Mouse (Mus musculus) left cerebral cortex, adult 11 months (tissue): ENCODE measurements at regions not wholly inside any gene's neighbourhood (a gene's known extent, or its start where the extent isn't known, plus 50 kb on each side); places are given as distances from the start of the nearest gene placed in this dataset.

ENCODE experiments used
- DNase-seq: peaks from one replicate; pipeline ENCODE4 v3.0.0; 2022; ENCODE audit warnings: low spot score

- DNase-seq: peak; percentile 46
These were observed 224.6 kb downstream of the Lnpk start for GRCm38 (mm10) chr2:74354591-74354990.

DNA sequence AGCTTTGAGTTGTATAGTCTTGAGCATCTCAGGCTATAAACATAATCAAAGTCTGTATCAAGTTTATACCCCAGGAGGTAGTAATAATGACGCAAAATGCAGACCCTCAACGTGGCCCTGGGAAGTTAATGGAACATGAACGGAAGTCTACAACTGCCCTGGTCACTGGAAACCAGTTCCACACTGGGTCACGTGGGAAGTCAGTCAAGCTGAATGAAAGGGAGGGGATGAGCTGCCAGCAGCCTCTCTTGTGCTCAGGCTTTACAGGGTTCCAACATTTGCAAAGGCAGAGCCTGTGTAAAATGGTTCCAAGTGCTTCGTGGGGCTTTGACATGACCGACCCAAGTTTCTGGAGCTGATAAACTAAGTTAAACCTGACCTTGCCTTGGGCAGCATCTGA, 229.4 kb downstream of the Lnpk start:
- DNase-seq: no peak

- DNase-seq: no peak
These were observed 272.9 kb downstream of the Lnpk start for GRCm38 (mm10) chr2:74306301-74306700.

DNA sequence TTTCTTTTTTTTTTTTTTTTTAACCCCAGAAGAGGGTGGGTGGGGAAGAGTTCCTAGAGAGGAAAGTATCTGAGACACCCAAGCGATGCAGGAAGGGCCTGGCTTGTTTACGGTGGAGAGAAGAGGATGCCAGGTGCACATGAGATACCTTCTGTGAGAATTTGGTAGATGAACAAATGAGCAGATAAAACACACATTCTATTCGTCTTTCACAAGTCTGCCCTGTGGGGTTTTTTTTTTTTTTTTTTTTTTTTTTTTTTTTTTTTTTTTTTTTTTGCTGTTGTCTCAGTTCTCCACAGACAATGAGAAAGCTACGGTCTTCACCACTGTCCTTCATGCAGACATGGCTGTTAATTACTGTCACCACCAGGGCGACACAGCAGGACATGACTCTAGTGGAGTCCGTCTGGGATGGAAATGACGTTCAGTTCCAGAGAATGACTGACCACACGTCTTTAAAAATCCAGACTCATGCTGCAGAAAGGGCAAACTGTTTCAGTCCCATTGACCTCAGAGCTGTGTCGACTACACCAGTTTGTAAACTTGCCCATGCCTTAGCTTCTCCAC, 278.3 kb downstream of the Lnpk start:
- no peak for DNase-seq

GRCm38 (mm10) chr2:74300366-74300791, 278.9 kb downstream of the Lnpk start:
- peak; percentile 24 for DNase-seq

- DNase-seq: no peak
These were observed 286.6 kb downstream of the Lnpk start for GRCm38 (mm10) chr2:74292641-74293040.

DNA sequence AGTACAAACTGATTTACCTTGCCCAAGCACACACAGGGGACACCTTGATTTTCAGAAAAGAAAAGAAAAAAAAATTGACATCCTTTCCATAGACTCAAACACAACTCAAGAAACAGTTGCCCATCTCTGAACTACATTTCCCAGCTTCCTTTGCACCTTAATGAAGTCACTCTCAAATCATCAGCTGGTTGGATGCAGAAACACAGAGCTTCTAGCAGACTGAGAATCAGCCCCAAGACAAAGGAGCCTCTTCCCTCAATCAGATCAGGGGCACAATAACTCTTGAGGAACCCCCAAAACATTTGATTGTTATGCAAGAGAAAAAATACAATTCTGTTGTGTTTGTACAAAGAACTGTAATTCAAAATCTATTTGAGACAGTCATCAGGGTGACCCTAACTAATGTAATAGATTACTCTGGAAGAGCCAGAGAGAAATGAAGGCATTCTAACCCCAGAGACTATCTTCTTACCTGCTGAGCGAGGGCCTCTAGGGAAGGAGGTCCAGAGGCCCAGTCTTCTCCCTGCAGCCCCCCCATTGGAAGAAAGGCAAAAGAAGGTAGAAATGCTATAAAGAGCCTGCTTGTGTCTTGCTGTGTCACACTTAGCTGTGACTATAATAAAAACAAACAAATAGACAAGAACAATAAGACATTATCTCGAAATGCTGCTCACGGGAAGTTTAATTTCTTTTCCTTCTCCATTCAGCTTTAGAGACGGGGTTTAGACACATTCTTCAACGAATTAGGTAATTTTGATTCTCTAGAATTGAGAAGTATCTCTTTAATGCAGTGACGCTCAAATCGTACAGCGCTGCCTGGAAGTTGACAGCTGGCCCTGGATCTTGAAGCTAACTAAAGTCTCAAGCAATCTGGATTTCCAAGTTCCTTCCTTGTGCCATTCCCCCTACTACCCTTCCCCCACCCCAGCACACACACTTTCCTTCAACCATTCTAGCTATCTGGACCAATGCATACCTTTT, 287.5 kb downstream of the Lnpk start:
- DNase-seq: no peak

- no peak for DNase-seq
These were observed 293.6 kb downstream of the Lnpk start for GRCm38 (mm10) chr2:74285624-74286023.

GRCm38 (mm10) chr2:74264963-74265362, 314.3 kb downstream of the Lnpk start:
- DNase-seq: no peak

DNA sequence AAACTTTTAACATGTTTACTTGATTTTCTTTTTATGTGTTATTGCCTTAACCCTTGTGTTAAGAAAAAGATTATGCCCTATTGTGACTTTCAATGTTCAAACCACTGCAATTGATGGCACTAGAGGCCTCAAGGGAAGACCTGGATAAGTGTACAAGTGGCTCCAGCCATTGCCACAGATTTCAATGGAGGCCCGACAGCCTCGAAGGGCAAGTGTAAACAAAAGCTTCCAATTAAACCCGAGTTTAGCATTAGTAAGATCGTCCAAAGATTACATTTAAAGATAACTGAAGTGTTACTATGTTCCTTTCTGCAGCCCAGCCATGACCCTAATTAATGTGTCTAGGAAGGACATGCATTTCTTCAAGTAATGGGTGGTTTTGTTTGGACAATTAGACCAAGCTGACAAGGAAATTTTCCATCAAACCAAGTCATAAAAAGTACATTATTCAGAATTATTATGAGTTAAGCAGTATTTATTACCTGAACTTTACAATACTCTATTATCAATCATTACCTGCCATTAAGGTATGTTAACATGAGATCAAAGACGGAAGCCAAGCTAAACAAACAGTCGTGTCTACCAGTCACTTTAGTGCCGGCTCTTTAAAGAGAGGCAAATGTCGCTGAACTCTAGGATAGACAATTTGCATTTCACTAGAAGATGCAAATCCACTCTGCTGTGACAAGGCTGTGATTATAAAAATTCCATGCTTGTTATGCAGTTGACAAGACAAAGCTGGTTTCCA, 322.0 kb downstream of the Lnpk start:
- no peak for DNase-seq

- DNase-seq: no peak
These were observed 331.7 kb downstream of the Lnpk start for GRCm38 (mm10) chr2:74247521-74247920.

GRCm38 (mm10) chr2:74246631-74247030, 332.6 kb downstream of the Lnpk start:
- DNase-seq: no peak

GRCm38 (mm10) chr2:74244203-74244602, 333.1 kb upstream of the Atp5g3 start:
- no peak for DNase-seq

- DNase-seq: no peak
These were observed 332.7 kb upstream of the Atp5g3 start for GRCm38 (mm10) chr2:74243801-74244200.

- no peak for DNase-seq
These were observed 328.5 kb upstream of the Atp5g3 start for GRCm38 (mm10) chr2:74239586-74239985.

- DNase-seq: no peak
These were observed 306.3 kb upstream of the Atp5g3 start for GRCm38 (mm10) chr2:74217437-74217836.

DNA sequence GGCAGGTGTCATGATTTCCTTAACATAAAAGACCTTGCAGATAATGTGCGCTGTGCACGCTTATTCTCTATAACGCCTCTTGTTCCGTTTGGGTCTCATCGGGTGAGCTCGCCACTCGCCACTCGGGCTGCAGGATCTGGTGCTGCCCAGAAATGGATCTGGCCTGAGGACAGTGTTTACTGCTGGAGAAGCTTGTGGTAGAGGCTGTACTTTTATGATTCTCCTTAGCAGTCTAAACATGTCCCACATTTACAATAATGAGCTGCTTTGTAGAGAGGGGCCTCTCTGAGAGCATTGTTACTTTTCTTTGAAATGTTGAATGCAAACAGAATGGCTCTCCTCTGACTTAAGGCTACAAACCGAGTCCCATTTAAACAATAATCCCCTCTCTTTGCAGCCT, 299.1 kb upstream of the Atp5g3 start:
- DNase-seq: no peak

GRCm38 (mm10) chr2:74209421-74209917, 298.3 kb upstream of the Atp5g3 start:
- no peak for DNase-seq

DNA sequence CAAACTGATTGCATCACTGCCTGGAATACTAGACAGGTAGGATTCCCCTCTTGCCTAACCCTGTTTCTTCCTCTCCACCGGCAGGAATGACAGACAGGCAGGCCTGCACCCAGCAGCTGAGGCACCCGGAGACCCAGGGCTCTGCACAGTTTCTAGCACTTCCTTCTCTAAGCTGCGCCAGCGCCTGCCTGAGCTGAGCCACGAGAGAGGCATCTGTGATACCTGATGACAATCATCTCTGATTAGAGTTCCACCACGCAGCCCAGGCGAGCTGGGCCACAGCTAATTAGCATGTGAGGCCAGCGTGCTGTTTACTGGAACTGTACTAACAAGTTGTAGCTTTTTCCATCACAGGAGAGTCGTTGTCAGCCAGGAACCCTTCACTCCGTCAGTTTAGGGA, 296.3 kb upstream of the Atp5g3 start:
- DNase-seq: no peak

- no peak for DNase-seq
These were observed 291.6 kb upstream of the Atp5g3 start for GRCm38 (mm10) chr2:74202776-74203175.

DNA sequence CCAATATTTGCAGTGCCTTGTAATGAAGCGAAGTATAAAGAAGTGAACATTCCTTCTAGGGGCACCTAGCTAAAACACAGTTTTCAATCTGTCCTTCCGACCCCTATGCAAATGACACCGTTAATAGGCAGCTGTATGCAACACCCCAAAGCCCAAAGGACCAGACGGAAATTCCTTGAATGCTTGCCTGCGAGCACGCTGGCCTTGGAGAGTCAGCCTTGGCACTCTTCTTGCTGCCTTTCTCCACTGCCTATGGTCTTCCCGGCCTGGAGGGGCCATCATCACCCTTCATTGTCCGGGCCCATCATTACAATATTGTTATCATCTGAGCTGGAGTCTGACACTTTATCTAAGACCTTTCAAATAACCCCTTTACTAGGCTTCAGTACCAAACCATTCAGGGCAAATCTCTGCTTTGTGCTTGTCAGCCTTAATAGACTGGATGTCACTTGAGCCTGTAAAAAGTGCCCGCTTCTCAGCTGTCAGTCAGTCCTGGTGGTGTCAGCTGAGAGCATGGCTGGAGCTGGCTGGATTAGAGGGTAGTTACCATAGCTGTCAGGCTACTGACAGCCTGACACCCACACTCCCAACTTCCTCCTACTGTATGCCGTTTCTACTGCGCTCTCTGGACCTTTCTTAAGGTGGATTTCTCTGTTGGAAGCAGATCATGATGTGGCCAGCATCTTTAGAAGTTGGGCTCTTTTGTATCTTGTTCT, 290.6 kb upstream of the Atp5g3 start:
- no peak for DNase-seq

- no peak for DNase-seq
These were observed 288.4 kb upstream of the Atp5g3 start for GRCm38 (mm10) chr2:74199550-74199949.
